Comparison of ENCODE assay signal across 9 mouse cellular contexts in the genomic region with DNA sequence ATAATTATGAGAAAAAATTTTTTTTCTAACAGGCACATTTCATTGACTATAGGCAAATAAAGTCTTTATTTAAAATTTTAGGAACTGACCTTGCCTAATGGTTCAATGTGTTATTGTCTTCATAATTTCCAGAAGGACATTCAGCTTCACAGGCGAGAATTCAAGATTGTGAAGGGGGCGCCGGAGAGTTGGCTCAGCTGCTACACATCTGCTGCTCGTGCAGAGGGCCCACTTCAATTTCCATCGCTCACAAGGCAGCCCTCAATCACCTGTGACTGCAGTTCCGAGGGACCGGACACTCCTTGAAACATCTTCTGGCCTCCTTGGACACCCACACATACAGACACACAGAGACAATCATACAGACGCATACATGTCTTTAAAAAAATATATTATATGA.
"Had no signal": no experiment of that assay in that cellular context is flagged by ENCODE, and none has a peak within 500 bp of the region (broad histone marks: within the 10 kb centered on the region; RNA-seq: fewer than 3 reads in every experiment).

No protein-coding gene starts in this region.

- DNase-seq: kidney, adult 2 months; kidney, postnatal 36 days; layer of hippocampus, postnatal 36 days; liver, embryonic 13.5 days; lung, adult 2 months; lung, postnatal 36 days; retina, postnatal 1 day; right cerebral cortex, postnatal 25 days; spleen, adult 18-20 months had no signal
